Mouse (Mus musculus): ENCODE data around the gene AB124611. TPM values are rescaled to one million over a fixed set of nuclear protein-coding genes. Genes with fewer than 3 reads are reported as not detected.

AB124611 gene
- total and polyA plus RNA-seq, 2 experiments: 3.4 to 3.5 TPM

DNA sequence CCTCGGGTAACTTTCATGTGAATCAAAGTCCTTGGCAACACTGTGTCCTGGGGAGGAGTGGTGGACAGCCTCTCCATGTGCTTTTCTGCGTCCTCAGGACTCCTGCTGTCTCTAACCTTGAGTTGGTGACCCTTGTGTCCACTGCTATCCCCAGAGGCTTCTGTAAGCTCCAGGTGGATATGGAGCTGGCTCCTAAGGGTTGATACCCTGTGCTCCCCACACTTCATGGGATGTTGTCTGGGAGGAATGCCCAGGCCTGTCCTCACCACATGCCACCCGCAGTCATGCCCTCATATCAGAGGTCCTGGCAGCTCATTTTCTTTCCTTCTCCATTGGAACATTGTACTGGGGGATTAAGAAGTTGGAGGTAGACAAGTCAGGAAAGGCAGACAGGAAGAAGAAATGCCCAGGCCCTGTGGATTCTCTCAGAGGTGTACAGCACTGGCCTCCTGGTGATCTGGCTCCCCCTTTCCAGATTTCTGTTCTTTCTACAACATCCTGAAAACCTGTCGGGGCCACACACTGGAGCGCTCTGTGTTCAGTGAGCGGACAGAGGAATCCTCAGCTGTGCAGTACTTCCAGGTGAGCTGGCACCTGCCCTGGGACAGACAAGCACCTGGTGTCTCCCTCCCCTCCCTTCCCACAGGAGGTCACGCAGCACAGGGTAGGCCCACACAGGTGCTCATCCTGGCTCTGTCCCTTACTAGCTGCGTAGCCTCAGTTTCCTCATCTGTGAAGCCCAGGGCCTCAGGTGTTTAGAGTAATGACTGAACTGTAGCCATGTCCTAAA is 48.2 kb downstream of the AB124611 start:
- no peaks in the 10 kb centered on the region; the same call in 1 of the 2 replicates for H3K4me1 ChIP-seq (ENCODE audit: control insufficient read depth, insufficient read depth, low read length)
- TF ChIP-seq CTCF (IDR thresholded peaks at IDR 0.05; ENCODE audit: low read depth, low read length) (no peak), POLR2A (IDR thresholded peaks at IDR 0.05; ENCODE audit: extremely low read depth, insufficient read depth, low read length) (no peak)

DNA sequence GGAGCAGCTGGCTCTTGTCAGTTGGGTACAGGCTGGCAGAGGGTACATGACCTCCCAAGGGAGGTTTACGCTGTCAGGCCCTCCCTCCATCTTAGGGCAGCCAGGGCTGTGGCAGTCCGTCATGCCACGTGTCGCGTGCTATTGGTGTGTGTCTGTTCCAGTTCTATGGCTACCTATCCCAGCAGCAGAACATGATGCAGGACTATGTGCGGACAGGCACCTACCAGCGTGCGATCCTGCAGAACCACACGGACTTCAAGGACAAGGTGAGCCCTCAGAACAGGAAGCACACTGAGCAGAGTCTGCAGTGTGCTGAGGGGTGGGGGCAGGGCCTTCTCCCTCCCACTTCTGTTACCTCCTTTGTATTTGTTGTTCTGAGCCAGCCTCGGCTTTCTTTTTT is 49.3 kb downstream of the AB124611 start:
- DNase-seq (ENCODE audit: extremely low read depth, low read depth, low spot score): no peak
- no peaks in the 10 kb centered on the region; the same call in 1 of the 2 replicates for H3K4me1 ChIP-seq (ENCODE audit: control insufficient read depth, insufficient read depth, low read length)
- H3K27ac ChIP-seq (replicated peaks; ENCODE audit: insufficient read depth, low read depth, low read length): no peak overlapping the region
- WGBS: 94% methylated on average over 10 of the region's 10 CpGs
- H3K79me2 ChIP-seq (ENCODE audit: control insufficient read depth, insufficient read depth, low read length): no peaks in the 10 kb centered on the region
- H3K27me3 ChIP-seq (ENCODE audit: control insufficient read depth, insufficient read depth, low read length): no peaks in the 10 kb centered on the region
- no peak overlapping the region for H3K4me3 ChIP-seq (ENCODE audit: insufficient read depth, low read depth, low read length)
- no peak overlapping the region for H3K9ac ChIP-seq (ENCODE audit: low read depth, low read length)
- TF ChIP-seq POLR2A (IDR thresholded peaks at IDR 0.05; ENCODE audit: extremely low read depth, insufficient read depth, low read length) (no peak), CTCF (IDR thresholded peaks at IDR 0.05; ENCODE audit: low read depth, low read length) (no peak)
- H3K36me3 ChIP-seq (ENCODE audit: control insufficient read depth, insufficient read depth, low read length): peaks cover 24% of the 10 kb centered on the region

More for the DNA sequence above, 48.2 kb downstream of the AB124611 start:
- Histone ChIP-seq H3K36me3 (ENCODE audit: control insufficient read depth, insufficient read depth, low read length) (peaks cover 26% of the 10 kb centered on the region), H3K27ac (replicated peaks; ENCODE audit: insufficient read depth, low read depth, low read length) (no peak overlapping the region), H3K79me2 (ENCODE audit: control insufficient read depth, insufficient read depth, low read length) (no peaks in the 10 kb centered on the region), H3K9ac (ENCODE audit: low read depth, low read length) (no peak overlapping the region), H3K4me3 (ENCODE audit: insufficient read depth, low read depth, low read length) (no peak overlapping the region), H3K27me3 (ENCODE audit: control insufficient read depth, insufficient read depth, low read length) (no peaks in the 10 kb centered on the region)
- WGBS: 94% methylated on average over 8 of the region's 8 CpGs
- DNase-seq (ENCODE audit: extremely low read depth, low read depth, low spot score): no peak

DNA sequence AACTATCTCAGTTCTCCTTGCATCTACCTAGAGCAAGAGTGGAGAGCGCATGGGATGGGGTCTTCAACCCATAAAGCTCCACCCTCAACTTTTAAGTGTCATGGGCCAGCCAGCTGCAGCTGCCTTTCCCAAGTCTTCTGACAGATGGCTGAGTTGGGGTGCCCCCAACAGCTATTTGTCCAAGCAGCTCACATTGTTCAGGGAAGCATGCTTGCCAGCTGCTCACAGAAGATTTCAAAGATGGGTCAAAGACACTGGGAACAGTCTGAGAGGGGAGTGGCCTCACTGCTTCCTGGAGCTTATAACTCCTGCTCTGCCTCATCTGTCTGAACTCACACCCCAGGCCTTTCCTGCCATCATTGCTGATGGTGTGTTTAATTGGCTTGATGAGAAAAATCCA is 50.3 kb downstream of the AB124611 start:
- H3K36me3 ChIP-seq (ENCODE audit: control insufficient read depth, insufficient read depth, low read length): peaks cover 20% of the 10 kb centered on the region
- WGBS: 89% methylated on average over 1 of the region's 1 CpGs
- TF ChIP-seq POLR2A (IDR thresholded peaks at IDR 0.05; ENCODE audit: extremely low read depth, insufficient read depth, low read length) (no peak), CTCF (IDR thresholded peaks at IDR 0.05; ENCODE audit: low read depth, low read length) (no peak)
- H3K27me3 ChIP-seq (ENCODE audit: control insufficient read depth, insufficient read depth, low read length): no peaks in the 10 kb centered on the region
- H3K27ac ChIP-seq (replicated peaks; ENCODE audit: insufficient read depth, low read depth, low read length): no peak overlapping the region
- no peak overlapping the region for H3K9ac ChIP-seq (ENCODE audit: low read depth, low read length)
- H3K79me2 ChIP-seq (ENCODE audit: control insufficient read depth, insufficient read depth, low read length): no peaks in the 10 kb centered on the region
- no peak overlapping the region for H3K4me3 ChIP-seq (ENCODE audit: insufficient read depth, low read depth, low read length)
- DNase-seq (ENCODE audit: extremely low read depth, low read depth, low spot score): no peak
- H3K4me1 ChIP-seq (ENCODE audit: control insufficient read depth, insufficient read depth, low read length): no peaks in the 10 kb centered on the region

DNA sequence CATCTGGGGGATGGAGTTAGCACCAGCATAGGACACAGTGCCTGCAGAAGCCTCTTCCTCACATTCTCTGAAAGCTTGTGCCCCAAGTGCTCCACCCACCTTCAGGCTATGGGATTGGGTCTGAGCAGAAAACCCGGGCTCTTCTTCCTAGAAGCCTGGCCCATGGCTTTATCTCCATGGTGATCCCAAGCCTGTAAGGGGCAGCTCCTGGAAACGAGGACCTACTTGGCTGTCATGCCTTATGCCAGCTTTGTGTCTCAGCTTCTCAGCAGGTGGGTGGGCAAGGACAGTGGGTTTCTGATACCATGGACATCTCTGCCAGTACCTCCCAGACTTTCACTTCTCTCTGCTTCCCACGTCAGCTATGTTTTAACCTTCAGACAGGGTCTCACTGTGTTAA is 52.2 kb downstream of the AB124611 start:
- Histone ChIP-seq H3K36me3 (ENCODE audit: control insufficient read depth, insufficient read depth, low read length) (peaks cover 12% of the 10 kb centered on the region; the same call in 1 of the 2 replicates), H3K4me3 (ENCODE audit: insufficient read depth, low read depth, low read length) (no peak overlapping the region), H3K79me2 (ENCODE audit: control insufficient read depth, insufficient read depth, low read length) (no peaks in the 10 kb centered on the region), H3K27ac (replicated peaks; ENCODE audit: insufficient read depth, low read depth, low read length) (no peak overlapping the region), H3K4me1 (ENCODE audit: control insufficient read depth, insufficient read depth, low read length) (no peaks in the 10 kb centered on the region), H3K9ac (ENCODE audit: low read depth, low read length) (no peak overlapping the region), H3K27me3 (ENCODE audit: control insufficient read depth, insufficient read depth, low read length) (no peaks in the 10 kb centered on the region)
- no peak for DNase-seq (ENCODE audit: extremely low read depth, low read depth, low spot score)
- WGBS: 86% methylated on average over 3 of the region's 3 CpGs
- TF ChIP-seq CTCF (IDR thresholded peaks at IDR 0.05; ENCODE audit: low read depth, low read length) (no peak), POLR2A (IDR thresholded peaks at IDR 0.05; ENCODE audit: extremely low read depth, insufficient read depth, low read length) (no peak)

- Histone ChIP-seq H3K9ac (ENCODE audit: low read depth, low read length) (no peak overlapping the region), H3K27me3 (ENCODE audit: control insufficient read depth, insufficient read depth, low read length) (no peaks in the 10 kb centered on the region), H3K27ac (replicated peaks; ENCODE audit: insufficient read depth, low read depth, low read length) (no peak overlapping the region), H3K36me3 (ENCODE audit: control insufficient read depth, insufficient read depth, low read length) (peaks cover 17% of the 10 kb centered on the region; the same call in 1 of the 2 replicates), H3K4me1 (ENCODE audit: control insufficient read depth, insufficient read depth, low read length) (no peaks in the 10 kb centered on the region), H3K79me2 (ENCODE audit: control insufficient read depth, insufficient read depth, low read length) (no peaks in the 10 kb centered on the region), H3K4me3 (ENCODE audit: insufficient read depth, low read depth, low read length) (no peak overlapping the region)
- TF ChIP-seq POLR2A (IDR thresholded peaks at IDR 0.05; ENCODE audit: extremely low read depth, insufficient read depth, low read length) (no peak), CTCF (IDR thresholded peaks at IDR 0.05; ENCODE audit: low read depth, low read length) (no peak)
- 90% methylated on average over 1 of the region's 1 CpGs for WGBS
- DNase-seq (ENCODE audit: extremely low read depth, low read depth, low spot score): no peak
These were observed 59.4 kb downstream of the AB124611 start for GRCm38 (mm10) chr9:21585401-21585800.

Measured in liver, adult 2 months (tissue).